ENCODE assay signal across 8 mouse cellular contexts in genomic region chr6:124542284-124542683, GRCm38 (mm10). TPM values are rescaled to one million over a fixed set of nuclear protein-coding genes. Genes with fewer than 3 reads are reported as not detected.
A peak's percentile ranks its signal among the peaks of the same experiment; 100 is the strongest.
DNase-seq lines count a peak whose midpoint lies in the region; ATAC-seq and TF ChIP-seq lines count a peak whose summit lies in the region.
"Not testable (repeated sequence)": the region's sequence is repeated elsewhere in the genome, so short reads cannot be mapped to it uniquely, and the experiment has no call there.

Gene C1s1, minus strand, starts transcription at chr6:124542359.

- peak within 1 kb of the TSS; percentile 53 for H3K4me3 ChIP-seq in brown adipose tissue, adult 24 weeks (ENCODE audit: insufficient read depth, low read depth, low read length)
- not testable (repeated sequence) for H3K4me3 ChIP-seq in embryonic facial prominence, embryonic 15.5 days (replicated peaks); heart, postnatal 0 days (ENCODE audit: low read depth, low read length); kidney, postnatal 0 days (replicated peaks; ENCODE audit: low read depth, low read length); midbrain, postnatal 0 days (ENCODE audit: low read depth, low read length); stomach, postnatal 0 days (ENCODE audit: low read depth, low read length)
- H3K4me3 ChIP-seq in liver, adult 2 months (ENCODE audit: insufficient read depth, low read depth, low read length): peak within 1 kb of the TSS; percentile 27

- not testable (repeated sequence) for H3K79me2 ChIP-seq in liver, adult 2 months (ENCODE audit: control insufficient read depth, insufficient read depth, low read length)

- not testable (repeated sequence) for H3K9me3 ChIP-seq in embryonic facial prominence, embryonic 15.5 days (replicated peaks); heart, postnatal 0 days (replicated peaks; ENCODE audit: control insufficient read depth, low read length); kidney, postnatal 0 days (replicated peaks; ENCODE audit: low read length); midbrain, postnatal 0 days (ENCODE audit: low read length); stomach, postnatal 0 days (ENCODE audit: control insufficient read depth, low read length)

- H3K27me3 ChIP-seq in embryonic facial prominence, embryonic 15.5 days; heart, postnatal 0 days (ENCODE audit: control insufficient read depth, insufficient read depth, low read length); kidney, postnatal 0 days (ENCODE audit: insufficient read depth, low read length); liver, adult 2 months (ENCODE audit: control insufficient read depth, insufficient read depth, low read length); midbrain, postnatal 0 days (ENCODE audit: insufficient read depth, low read length); stomach, postnatal 0 days (ENCODE audit: control insufficient read depth, insufficient read depth, low read length): not testable (repeated sequence)

- not testable (repeated sequence) for H3K9ac ChIP-seq in embryonic facial prominence, embryonic 15.5 days; heart, postnatal 0 days (replicated peaks; ENCODE audit: low read depth, low read length); kidney, postnatal 0 days (ENCODE audit: low read depth, low read length); midbrain, postnatal 0 days (replicated peaks; ENCODE audit: low read length, poor library complexity, severe bottlenecking); stomach, postnatal 0 days (ENCODE audit: low read length)
- peak within 1 kb of the TSS; percentile 73 for H3K9ac ChIP-seq in liver, adult 2 months (ENCODE audit: low read depth, low read length)

- peak within 1 kb of the TSS; percentile 72 for H3K27ac ChIP-seq in brown adipose tissue, adult 24 weeks (replicated peaks; ENCODE audit: low read depth, low read length)
- not testable (repeated sequence) for H3K27ac ChIP-seq in embryonic facial prominence, embryonic 15.5 days (replicated peaks); heart, postnatal 0 days (ENCODE audit: low read depth); kidney, postnatal 0 days; midbrain, postnatal 0 days (ENCODE audit: low read depth, low read length); stomach, postnatal 0 days (replicated peaks)
- H3K27ac ChIP-seq in liver, adult 2 months (replicated peaks; ENCODE audit: insufficient read depth, low read depth, low read length): peak within 1 kb of the TSS; percentile 43

- 0% methylated on average over 1 of the region's 1 CpGs for WGBS in embryonic facial prominence, embryonic 15.5 days
- 0% methylated on average over 1 of the region's 1 CpGs for WGBS in heart, postnatal 0 days
- 0% methylated on average over 1 of the region's 1 CpGs for WGBS in kidney, postnatal 0 days
- 0% methylated on average over 1 of the region's 1 CpGs for WGBS in liver, adult 2 months
- 0% methylated on average over 1 of the region's 1 CpGs for WGBS in midbrain, postnatal 0 days
- WGBS in stomach, postnatal 0 days: 0% methylated on average over 1 of the region's 1 CpGs

- peak; percentile 5 for DNase-seq in CD4-positive, CD25-positive, alpha-beta regulatory T cell, adult 2 months (ENCODE audit: low read depth, low spot score)
- DNase-seq in heart, postnatal 0 days (ENCODE audit: low spot score): peak; percentile 6
- peak; percentile 76 for DNase-seq in kidney, postnatal 0 days (ENCODE audit: low spot score)
- DNase-seq in liver, adult 2 months (ENCODE audit: extremely low read depth, low read depth, low spot score): peak; percentile 66
- DNase-seq in midbrain, postnatal 0 days (ENCODE audit: low spot score): peak; percentile 26
- peak; percentile 21 for DNase-seq in stomach, postnatal 0 days (ENCODE audit: low spot score)

- TF ChIP-seq CTCF in heart, postnatal 0 days (IDR thresholded peaks at IDR 0.05; ENCODE audit: low read depth): peak; percentile 41; the same call in 1 of the 2 replicates
- TF ChIP-seq CTCF in kidney, postnatal 0 days (IDR thresholded peaks at IDR 0.05; ENCODE audit: low read depth): peak; percentile 68
- peak; percentile 39 for TF ChIP-seq CTCF in liver, adult 2 months (IDR thresholded peaks at IDR 0.05; ENCODE audit: low read depth, low read length)
- peak; percentile 57 for TF ChIP-seq CTCF in midbrain, postnatal 0 days (IDR thresholded peaks at IDR 0.05)
- peak; percentile 74 for TF ChIP-seq CTCF in stomach, postnatal 0 days (IDR thresholded peaks at IDR 0.05; ENCODE audit: low read depth)

- not testable (repeated sequence) for H3K4me1 ChIP-seq in brown adipose tissue, adult 24 weeks (ENCODE audit: control insufficient read depth, insufficient read depth, insufficient read length, low read length); embryonic facial prominence, embryonic 15.5 days; heart, postnatal 0 days (ENCODE audit: control insufficient read depth, insufficient read depth); kidney, postnatal 0 days (replicated peaks; ENCODE audit: insufficient read depth, low read length); liver, adult 2 months (ENCODE audit: control insufficient read depth, insufficient read depth, low read length); midbrain, postnatal 0 days (ENCODE audit: insufficient read depth, low read length); stomach, postnatal 0 days (replicated peaks; ENCODE audit: control insufficient read depth, insufficient read depth)

- not testable (repeated sequence) for TF ChIP-seq EP300 in heart, postnatal 0 days (IDR thresholded peaks at IDR 0.05; ENCODE audit: low read depth); stomach, postnatal 0 days (optimal IDR thresholded peaks at IDR 0.05)

- H3K36me3 ChIP-seq in embryonic facial prominence, embryonic 15.5 days; heart, postnatal 0 days (replicated peaks; ENCODE audit: control insufficient read depth, insufficient read depth, low read length); kidney, postnatal 0 days (ENCODE audit: insufficient read depth, low read length); midbrain, postnatal 0 days (ENCODE audit: insufficient read depth, low read length); stomach, postnatal 0 days (ENCODE audit: control insufficient read depth, insufficient read depth, low read length): not testable (repeated sequence)
- peaks cover 14% of the 10 kb centered on the region for H3K36me3 ChIP-seq in liver, adult 2 months (ENCODE audit: control insufficient read depth, insufficient read depth, low read length)

- not testable (repeated sequence) for TF ChIP-seq POLR2A in liver, adult 2 months (IDR thresholded peaks at IDR 0.05; ENCODE audit: extremely low read depth, insufficient read depth, low read length)

- peak; percentile 51; the same call in 1 of the 2 replicates for ATAC-seq in embryonic facial prominence, embryonic 15.5 days (ENCODE audit: insufficient number of reproducible peaks, low FRiP score, low TSS enrichment, low read depth)
- not testable (repeated sequence) for ATAC-seq in heart, postnatal 0 days (ENCODE audit: insufficient read depth, low read depth); midbrain, postnatal 0 days (ENCODE audit: low FRiP score)
- ATAC-seq in kidney, postnatal 0 days (replicated peaks; ENCODE audit: low FRiP score, low read depth): peak; percentile 81
- peak; percentile 93 for ATAC-seq in stomach, postnatal 0 days (ENCODE audit: low FRiP score, low TSS enrichment)

- H3K4me2 ChIP-seq in embryonic facial prominence, embryonic 15.5 days (replicated peaks); heart, postnatal 0 days (ENCODE audit: low read depth, low read length); midbrain, postnatal 0 days (ENCODE audit: low read depth, low read length, poor library complexity, severe bottlenecking); stomach, postnatal 0 days (replicated peaks; ENCODE audit: low read depth): not testable (repeated sequence)
- peak within 1 kb of the TSS; percentile 18; the same call in 1 of the 2 replicates for H3K4me2 ChIP-seq in kidney, postnatal 0 days (ENCODE audit: low read length)

RNA-seq across cellular contexts. Expression of gene C1s1, which starts in this region (rescaled TPM):
- polyA plus RNA-seq in brown adipose tissue, adult 24 weeks (2012; ENCODE audit: insufficient read depth, insufficient read length, missing spikeins): 45.8 and 53.2 TPM in 2 replicates
- 5.7 and 9.0 TPM in 2 replicates for polyA plus RNA-seq in embryonic facial prominence, embryonic 15.5 days (2015; fragmentation: Nextera tagmentation; extraction: Ambion mirVana)
- 1.1 and 7.0 TPM in 2 replicates for total RNA-seq in heart, postnatal 0 days (2014; rRNA removed; ENCODE audit: low replicate concordance)
- 2.7 and 3.7 TPM in 2 replicates for polyA plus RNA-seq in heart, postnatal 0 days (2015; fragmentation: Nextera tagmentation; extraction: Ambion mirVana)
- 29.9 and 32.8 TPM in 2 replicates for polyA plus RNA-seq in kidney, postnatal 0 days (2015; fragmentation: Nextera tagmentation; extraction: Ambion mirVana)
- total RNA-seq in liver, adult 2 months (2014; rRNA removed): 384 and 554 TPM in 2 replicates
- 174 and 206 TPM in 2 replicates for polyA plus RNA-seq in liver, adult 2 months (2012; rRNA removed)
- 0.28 and 0.33 TPM in 2 replicates for total RNA-seq in midbrain, postnatal 0 days (2014; rRNA removed)
- 0.48 and 0.83 TPM in 2 replicates for polyA plus RNA-seq in midbrain, postnatal 0 days (2015; fragmentation: Nextera tagmentation; extraction: Ambion mirVana)
- 16.9 and 18.0 TPM in 2 replicates for polyA plus RNA-seq in stomach, postnatal 0 days (2015; fragmentation: Nextera tagmentation; extraction: Ambion mirVana)

Comparison
In these comparisons a context has a peak if more than half of its experiments do, and no peak if none do; other contexts are left out.
1. RNA of gene C1s1 (total RNA-seq): 384 to 554 TPM in liver, adult 2 months; 1.1 to 7.0 TPM in heart, postnatal 0 days and 0.28 to 0.33 TPM in midbrain, postnatal 0 days; every median in the first group is over 10 times any median in the second.
2. Peak in DNase-seq in midbrain, postnatal 0 days; RNA of the gene not detected or under 1 TPM.
3. DNase-seq: peak in every context shown above with its lines; median percentile 76 in kidney, postnatal 0 days; 66 in liver, adult 2 months; 26 in midbrain, postnatal 0 days; 21 in stomach, postnatal 0 days; 6 in heart, postnatal 0 days; 5 in CD4-positive, CD25-positive, alpha-beta regulatory T cell, adult 2 months.
4. Peak in every context shown above with its lines, with median percentiles within 50 percentile points of each other: CTCF ChIP-seq.